Mouse (Mus musculus) embryonic fibroblast, embryonic 13.5 days (primary cell): ENCODE measurements around the gene Elovl4.

Source experiments
- CTCF ChIP-seq: IDR thresholded peaks from 2 replicates; pipeline ENCODE4 v1.5.1; 2011; ENCODE audit warnings: mild to moderate bottlenecking, control low read depth, low read length, moderate library complexity, borderline replicate concordance; ENCODE audit not compliant: insufficient read depth
- POLR2A ChIP-seq: IDR thresholded peaks from 2 replicates; pipeline ENCODE4 v1.6.1; 2011; ENCODE audit warnings: low read depth, mild to moderate bottlenecking, control low read depth, low read length, moderate library complexity

- no peak for TF ChIP-seq CTCF
- no peak for TF ChIP-seq POLR2A
Observed at GRCm38 (mm10) chr9:83778317-83778960, 27.6 kb downstream of the Elovl4 start.
